Mouse (Mus musculus) spleen, adult 2 months (tissue): ENCODE data around the gene Nop14. TPM values are rescaled to one million over a fixed set of nuclear protein-coding genes. Genes with fewer than 3 reads are reported as not detected.
"Not testable (repeated sequence)": the region's sequence is repeated elsewhere in the genome, so short reads cannot be mapped to it uniquely, and the experiment has no call there.

Experiments used
- DNase-seq, 2 experiments: peaks; one replicate each; pipeline versions ENCODE4 v3.0.0 to v3.0.0-alpha.2; 2012 to 2021; ENCODE audit warnings: low spot score in 2 of 2, low read depth in 1 of 2
- H3K27ac ChIP-seq: fragments of 200-500 bp; 2 replicates; pipeline ENCODE4 v1.5.1; 2012; ENCODE audit warnings: low read length, inconsistent platforms; ENCODE audit not compliant: insufficient read depth
- H3K27me3 ChIP-seq: fragments of 200-500 bp; 2 replicates; pipeline ENCODE4 v1.6.1; 2012; ENCODE audit warnings: mild to moderate bottlenecking, moderate library complexity, low read length, inconsistent platforms; ENCODE audit not compliant: control insufficient read depth, insufficient read depth
- H3K36me3 ChIP-seq: fragments of 200-500 bp; 2 replicates; pipeline ENCODE4 v1.6.1; 2012; ENCODE audit warnings: mild to moderate bottlenecking, low read length, inconsistent platforms; ENCODE audit not compliant: control insufficient read depth, insufficient read depth
- H3K4me1 ChIP-seq: fragments of 200-500 bp; 2 replicates; pipeline ENCODE4 v1.6.1; 2011; ENCODE audit warnings: inconsistent platforms; ENCODE audit not compliant: control insufficient read depth, insufficient read depth, insufficient read length
- H3K4me3 ChIP-seq: fragments of 200-500 bp; 2 replicates; pipeline ENCODE4 v1.5.1; 2011; ENCODE audit warnings: mild to moderate bottlenecking, inconsistent platforms; ENCODE audit not compliant: insufficient read depth, insufficient read length; ENCODE audit errors: extremely low read depth
- CTCF ChIP-seq: fragments of 200-500 bp; IDR thresholded peaks from 2 replicates; pipeline ENCODE4 v1.5.1; 2011; ENCODE audit warnings: mild to moderate bottlenecking, inconsistent platforms; ENCODE audit not compliant: insufficient read depth, insufficient read length, insufficient replicate concordance; ENCODE audit errors: extremely low read depth
- POLR2A ChIP-seq: fragments of 200-500 bp; IDR thresholded peaks from 2 replicates; pipeline ENCODE4 v1.6.1; 2011; ENCODE audit warnings: low read depth, low read length, inconsistent platforms
- WGBS: fragments of 180-500 bp; shearing (Covaris S2); methylation state at CpG from one replicate; pipeline ENCODE4 v1.1.7; 2018; 5-methylcytosine and 5-hydroxymethylcytosine counted together
- polyA plus RNA-seq: library from polyadenylated mRNA; depleted of rRNA; stranded (reverse); fragments of >200 nt; gene quantifications from 2 replicates; pipeline ENCODE4 v1.2.3, GENCODE M21; 2012; rRNA removed

The Nop14 gene
- polyA plus RNA-seq, 1 experiment = 10.8 TPM

- no peak for DNase-seq
- WGBS = 93% methylated on average over 6 of the region's 6 CpGs
- no peaks in the 10 kb centered on the region for H3K27me3 ChIP-seq
- no peak overlapping the region for H3K4me3 ChIP-seq
- H3K4me1 ChIP-seq = no peaks in the 10 kb centered on the region; the same call in 1 of the 2 replicates
- TF ChIP-seq CTCF (no peak), POLR2A (no peak)
- H3K27ac ChIP-seq = no peak overlapping the region
- H3K36me3 ChIP-seq = peaks cover under 1% of the 10 kb centered on the region; the same call in 1 of the 2 replicates
These were observed 67.3 kb downstream of the Nop14 start for GRCm38 (mm10) chr5:34592666-34593065.

- not testable (repeated sequence) for H3K27me3 ChIP-seq, DNase-seq, H3K27ac ChIP-seq, H3K36me3 ChIP-seq, H3K4me3 ChIP-seq, H3K4me1 ChIP-seq
- WGBS = 94% methylated on average over 5 of the region's 5 CpGs
These were observed 67.7 kb downstream of the Nop14 start for GRCm38 (mm10) chr5:34592224-34592623.

- H3K4me3 ChIP-seq = no peak overlapping the region
- TF ChIP-seq CTCF (no peak), POLR2A (no peak)
- H3K36me3 ChIP-seq = no peaks in the 10 kb centered on the region
- H3K4me1 ChIP-seq = no peaks in the 10 kb centered on the region; the same call in 1 of the 2 replicates
- no peak for DNase-seq
- H3K27ac ChIP-seq = no peak overlapping the region
- no peaks in the 10 kb centered on the region for H3K27me3 ChIP-seq
- WGBS = 81% methylated on average over 5 of the region's 5 CpGs
These were observed 68.5 kb downstream of the Nop14 start for GRCm38 (mm10) chr5:34591388-34592004.

- no peak for DNase-seq
- WGBS = 95% methylated on average over 4 of the region's 4 CpGs
- H3K36me3 ChIP-seq = no peaks in the 10 kb centered on the region
These were observed 69.2 kb downstream of the Nop14 start for GRCm38 (mm10) chr5:34590702-34591101.

GRCm38 (mm10) chr5:34590059-34590458 lies 69.9 kb downstream of the Nop14 start:
- H3K4me1 ChIP-seq = no peaks in the 10 kb centered on the region; the same call in 1 of the 2 replicates
- no peak overlapping the region for H3K4me3 ChIP-seq
- no peaks in the 10 kb centered on the region for H3K27me3 ChIP-seq
- no peak overlapping the region for H3K27ac ChIP-seq
- TF ChIP-seq POLR2A (no peak), CTCF (no peak)
- no peaks in the 10 kb centered on the region for H3K36me3 ChIP-seq
- DNase-seq = no peak
- WGBS = 87% methylated on average over 5 of the region's 5 CpGs

More at GRCm38 (mm10) chr5:34590702-34591101, 69.2 kb downstream of the Nop14 start:
- TF ChIP-seq CTCF = no peak
- TF ChIP-seq POLR2A = no peak
- H3K27me3 ChIP-seq = no peaks in the 10 kb centered on the region
- no peak overlapping the region for H3K4me3 ChIP-seq
- no peaks in the 10 kb centered on the region; the same call in 1 of the 2 replicates for H3K4me1 ChIP-seq
- H3K27ac ChIP-seq = no peak overlapping the region

Other genes starting within 250 kb of the Nop14 start
- 23.3 and 27.4 TPM in 2 replicates for gene Tnip2, start 146.2 kb downstream of the Nop14 start, polyA plus RNA-seq
- 50.7 and 51.3 TPM in 2 replicates for gene Sh3bp2, start 134.3 kb downstream of the Nop14 start, polyA plus RNA-seq
- gene Add1, start 86.5 kb downstream of the Nop14 start, polyA plus RNA-seq = 152 and 170 TPM in 2 replicates
- 138 and 181 TPM in 2 replicates for gene Mfsd10, start 22.9 kb downstream of the Nop14 start, polyA plus RNA-seq
- gene Grk4, start 231 bp upstream of the Nop14 start, polyA plus RNA-seq = 1.5 TPM in 2 replicates
- 11.9 TPM in 2 replicates for gene Htt, start 101.6 kb upstream of the Nop14 start, polyA plus RNA-seq
- gene Msantd1, start 247.9 kb upstream of the Nop14 start, polyA plus RNA-seq = 3.3 TPM in 2 replicates